Mouse (Mus musculus) heart, postnatal 0 days (tissue): ENCODE measurements at regions not wholly inside any gene's neighbourhood (a gene's known extent, or its start where the extent isn't known, plus 50 kb on each side); places are given as distances from the start of the nearest gene placed in this dataset.

Experiments used
- CTCF ChIP-seq: IDR thresholded peaks from 2 replicates; pipeline ENCODE4 v1.5.1; 2016; ENCODE audit warnings: antibody characterized with exemption, control low read depth, low read depth
- EP300 ChIP-seq: IDR thresholded peaks from 2 replicates; pipeline ENCODE4 v1.6.1; 2016; ENCODE audit warnings: antibody characterized with exemption, low read depth

DNA sequence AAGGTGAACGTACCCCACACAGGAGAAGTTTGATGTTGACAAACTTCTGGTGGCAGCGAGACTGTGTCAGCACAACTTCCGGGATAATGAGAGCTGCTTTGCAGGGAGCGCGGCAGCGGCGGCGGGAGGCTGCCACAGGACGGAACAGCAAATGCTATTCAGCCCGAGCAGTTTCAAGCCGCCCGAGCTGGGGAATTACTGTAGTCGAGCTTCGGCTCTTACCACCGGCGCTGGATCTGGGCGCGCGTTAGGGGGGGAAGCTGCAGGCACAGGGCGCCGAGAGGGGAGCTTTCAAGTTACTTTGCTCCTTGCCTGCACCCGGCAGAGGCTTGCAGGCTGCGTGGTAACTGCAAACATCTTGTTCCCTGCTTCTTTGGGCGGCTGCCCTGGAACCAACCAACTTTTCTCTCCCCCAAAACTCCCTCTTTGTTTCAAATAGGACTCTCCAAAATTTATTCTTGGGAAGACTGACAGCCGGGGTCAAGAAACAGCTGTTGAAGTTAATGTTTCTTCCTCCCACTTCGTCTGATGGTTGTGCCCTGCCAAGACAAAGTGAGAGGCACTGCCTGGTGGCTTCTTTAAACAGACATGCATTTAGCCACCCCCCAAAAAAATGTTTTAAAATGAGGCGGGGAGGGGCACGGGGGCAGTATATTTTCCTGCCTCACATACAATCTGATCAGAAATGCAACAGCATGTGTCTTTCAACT is 89.0 kb upstream of the Ssbp2 start:
- TF ChIP-seq CTCF (no peak; the same call in 1 of the 2 replicates), EP300 (peak; percentile 87)
